Mouse (Mus musculus): ENCODE results near the gene Tigd3. TPM values are rescaled to one million over a fixed set of nuclear protein-coding genes. Genes with fewer than 3 reads are reported as not detected.
A peak's percentile ranks its signal among the peaks of the same experiment; 100 is the strongest.

Tigd3 gene
- polyA plus RNA-seq, 1 experiment, result 1.1 TPM

- Histone ChIP-seq H3K4me3 (replicated peaks; ENCODE audit: extremely low read depth, low read depth, low read length) (peak overlapping the region; percentile 96), H3K4me1 (ENCODE audit: control insufficient read depth, insufficient read depth, low read length) (peaks cover 42% of the 10 kb centered on the region)
- TF ChIP-seq POLR2A (IDR thresholded peaks at IDR 0.05; ENCODE audit: borderline replicate concordance, extremely low read depth, low read depth, low read length), result no peak
- 11% methylated on average over 12 of the region's 12 CpGs for WGBS
- DNase-seq, result no peak
Observed at GRCm38 (mm10) chr19:5844831-5845318, 49.1 kb downstream of the Tigd3 start.

DNA sequence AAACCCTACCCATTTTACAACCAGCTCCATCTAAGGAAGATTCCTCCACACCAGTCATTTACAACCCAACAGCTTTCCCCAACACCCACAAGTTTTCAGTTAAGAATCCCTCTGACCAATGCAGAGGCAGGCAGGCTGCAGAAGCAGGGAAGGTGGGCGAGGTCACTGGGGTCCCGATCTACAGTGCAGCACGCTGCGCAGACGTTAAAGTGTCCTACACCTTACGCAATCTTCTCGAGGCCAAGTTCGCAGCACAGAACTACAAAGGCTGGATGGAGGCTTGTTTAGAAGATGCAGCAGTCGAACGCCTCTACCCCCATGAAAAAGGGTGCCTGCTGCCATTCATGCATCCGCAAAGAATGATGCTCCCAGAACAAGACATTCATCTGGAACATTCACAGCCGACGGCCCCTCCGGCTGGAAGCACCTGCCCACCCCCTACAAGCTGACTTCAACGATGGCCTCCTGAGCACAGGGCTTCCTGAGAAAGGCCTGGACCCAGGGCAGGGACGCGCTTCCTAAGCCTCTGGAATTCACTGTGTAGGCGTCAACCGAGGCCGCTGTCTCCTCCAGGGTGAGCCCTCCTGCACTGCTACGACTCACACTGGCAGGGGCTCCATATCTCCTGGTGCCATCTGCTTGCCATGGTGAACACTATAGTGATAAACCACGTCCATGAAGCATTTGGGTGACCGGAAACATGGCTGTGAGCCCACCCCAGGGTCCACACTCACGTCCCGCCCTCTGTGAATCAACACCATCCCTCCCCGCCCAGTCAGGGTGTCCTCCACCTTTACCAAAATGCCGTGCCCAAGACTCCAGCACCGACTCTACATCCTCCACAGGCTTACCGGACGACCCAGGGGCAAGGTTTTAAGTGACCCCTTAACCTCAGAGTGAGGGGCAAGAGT is 49.9 kb downstream of the Tigd3 start:
- peak; percentile 71 for DNase-seq
- TF ChIP-seq CTCF (IDR thresholded peaks at IDR 0.05; ENCODE audit: insufficient read depth, low read length) (no peak), POLR2A (IDR thresholded peaks at IDR 0.05; ENCODE audit: borderline replicate concordance, extremely low read depth, low read depth, low read length) (peak; percentile 67)
- WGBS, result 18% methylated on average over 30 of the region's 30 CpGs
- Histone ChIP-seq H3K4me3 (replicated peaks; ENCODE audit: extremely low read depth, low read depth, low read length) (peak overlapping the region; percentile 96), H3K4me1 (ENCODE audit: control insufficient read depth, insufficient read depth, low read length) (peaks cover 42% of the 10 kb centered on the region)

DNA sequence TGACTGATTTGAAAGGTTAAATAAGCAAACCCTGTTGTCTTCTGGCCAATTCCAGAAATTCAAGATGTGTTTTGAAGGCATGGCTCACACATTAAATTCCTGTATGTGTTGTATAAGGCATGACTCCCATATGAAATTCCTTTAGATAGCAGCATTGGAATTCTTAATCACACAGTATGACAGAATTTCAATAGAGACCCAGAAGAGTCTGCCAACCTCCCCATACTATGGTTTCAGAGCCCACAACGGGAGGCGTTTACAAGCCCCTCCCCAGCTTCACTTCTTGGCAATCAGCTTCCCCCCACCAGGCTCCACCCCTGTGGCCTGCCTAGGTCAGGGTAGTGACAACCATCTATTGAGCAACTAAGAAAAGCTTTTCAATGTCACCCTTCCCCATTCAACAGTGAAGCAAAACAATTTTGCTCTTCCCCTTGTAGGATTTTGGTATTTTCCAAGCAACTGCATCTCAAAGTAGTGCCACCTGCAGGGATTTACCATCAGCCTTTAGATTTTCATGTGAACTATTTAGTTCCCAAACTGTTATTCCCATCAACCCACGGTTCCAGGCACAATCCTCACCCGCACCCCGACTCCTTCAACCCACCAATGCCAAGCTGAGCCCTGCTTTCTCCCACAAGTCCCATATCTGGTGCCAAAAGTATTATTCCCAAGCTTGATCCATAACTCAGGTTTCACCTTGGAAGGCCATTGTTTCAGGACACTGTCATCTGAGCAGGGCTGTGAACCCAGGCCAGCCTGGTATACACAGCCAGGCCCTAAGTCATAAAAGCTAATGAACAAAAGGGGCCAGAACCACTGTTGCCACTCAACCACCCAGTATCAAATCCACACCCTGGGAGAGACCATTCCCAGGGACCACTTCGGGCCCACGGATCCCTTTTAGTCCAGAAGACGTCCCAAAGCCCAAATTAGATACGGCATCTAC is 50.9 kb downstream of the Tigd3 start:
- peak; percentile 56 for DNase-seq
- 29% methylated on average over 9 of the region's 9 CpGs for WGBS
- Histone ChIP-seq H3K4me1 (ENCODE audit: control insufficient read depth, insufficient read depth, low read length) (peaks cover 38% of the 10 kb centered on the region), H3K4me3 (replicated peaks; ENCODE audit: extremely low read depth, low read depth, low read length) (peak overlapping the region; percentile 96)
- peak; percentile 79 for TF ChIP-seq POLR2A (IDR thresholded peaks at IDR 0.05; ENCODE audit: borderline replicate concordance, extremely low read depth, low read depth, low read length)
- TF ChIP-seq CTCF (IDR thresholded peaks at IDR 0.05; ENCODE audit: insufficient read depth, low read length), result no peak

GRCm38 (mm10) chr19:5841999-5842784 is 51.8 kb downstream of the Tigd3 start:
- Histone ChIP-seq H3K4me3 (replicated peaks; ENCODE audit: extremely low read depth, low read depth, low read length) (peak overlapping the region; percentile 96), H3K4me1 (ENCODE audit: control insufficient read depth, insufficient read depth, low read length) (peaks cover 34% of the 10 kb centered on the region)
- DNase-seq, result peak; percentile 37
- WGBS, result 22% methylated on average over 5 of the region's 5 CpGs
- peak; percentile 90; the same call in 1 of the 2 replicates for TF ChIP-seq POLR2A (IDR thresholded peaks at IDR 0.05; ENCODE audit: borderline replicate concordance, extremely low read depth, low read depth, low read length)
- TF ChIP-seq CTCF (IDR thresholded peaks at IDR 0.05; ENCODE audit: insufficient read depth, low read length), result 0 out of 2 replicates have a peak, but pooled peaks have one; percentile 5

- 12% methylated on average over 4 of the region's 4 CpGs for WGBS
- TF ChIP-seq CTCF (IDR thresholded peaks at IDR 0.05; ENCODE audit: insufficient read depth, low read length) (no peak), POLR2A (IDR thresholded peaks at IDR 0.05; ENCODE audit: borderline replicate concordance, extremely low read depth, low read depth, low read length) (peak; percentile 95)
- peak overlapping the region; percentile 96 for H3K4me3 ChIP-seq (replicated peaks; ENCODE audit: extremely low read depth, low read depth, low read length)
- H3K4me1 ChIP-seq (ENCODE audit: control insufficient read depth, insufficient read depth, low read length), result peaks cover 33% of the 10 kb centered on the region
- peak; percentile 63 for DNase-seq
Observed at GRCm38 (mm10) chr19:5841389-5841946, 52.5 kb downstream of the Tigd3 start.

Other genes with a start within 250 kb of the Tigd3 start
- 163 and 214 TPM in 2 replicates for gene Sipa1, start 230.4 kb downstream of the Tigd3 start, polyA plus RNA-seq (2012; rRNA removed)
- 141 and 162 TPM in 2 replicates for gene Map3k11, start 205.4 kb downstream of the Tigd3 start, polyA plus RNA-seq (2012; rRNA removed)
- 156 and 166 TPM in 2 replicates for gene Pcnx3, start 205.2 kb downstream of the Tigd3 start, polyA plus RNA-seq (2012; rRNA removed)
- 2.0 and 4.6 TPM in 2 replicates for gene Kcnk7, start 189.8 kb downstream of the Tigd3 start, polyA plus RNA-seq (2012; rRNA removed)
- gene Ehbp1l1, start 167.8 kb downstream of the Tigd3 start, polyA plus RNA-seq (2012; rRNA removed), result 64.4 and 73.8 TPM in 2 replicates
- gene Fam89b, start 164.5 kb downstream of the Tigd3 start, polyA plus RNA-seq (2012; rRNA removed), result 231 and 234 TPM in 2 replicates
- 236 and 238 TPM in 2 replicates for gene Ltbp3, start 153.2 kb downstream of the Tigd3 start, polyA plus RNA-seq (2012; rRNA removed)
- 113 and 116 TPM in 2 replicates for gene Scyl1, start 122.7 kb downstream of the Tigd3 start, polyA plus RNA-seq (2012; rRNA removed)
- gene Frmd8, start 18.9 kb downstream of the Tigd3 start, polyA plus RNA-seq (2012; rRNA removed), result 32.1 and 37.8 TPM in 2 replicates
- gene Slc25a45, start 16.3 kb downstream of the Tigd3 start, polyA plus RNA-seq (2012; rRNA removed), result 24.5 and 26.0 TPM in 2 replicates
- gene Dpf2, start 18.9 kb upstream of the Tigd3 start, polyA plus RNA-seq (2012; rRNA removed), result 87.1 and 103 TPM in 2 replicates
- 22.2 and 24.1 TPM in 2 replicates for gene Cdc42ep2, start 30.7 kb upstream of the Tigd3 start, polyA plus RNA-seq (2012; rRNA removed)
- 30.5 and 32.7 TPM in 2 replicates for gene Pola2, start 70.1 kb upstream of the Tigd3 start, polyA plus RNA-seq (2012; rRNA removed)
- not detected in 2 replicates for gene Slc22a20, start 92.0 kb upstream of the Tigd3 start, polyA plus RNA-seq (2012; rRNA removed)
- gene Capn1, start 121.7 kb upstream of the Tigd3 start, polyA plus RNA-seq (2012; rRNA removed), result 55.6 and 68.9 TPM in 2 replicates
- gene Syvn1, start 152.4 kb upstream of the Tigd3 start, polyA plus RNA-seq (2012; rRNA removed), result 41.1 and 47.1 TPM in 2 replicates
- gene Mrpl49, start 163.6 kb upstream of the Tigd3 start, polyA plus RNA-seq (2012; rRNA removed), result 10.8 and 13.7 TPM in 2 replicates
- gene Fau, start 163.7 kb upstream of the Tigd3 start, polyA plus RNA-seq (2012; rRNA removed), result 896 and 1,315 TPM in 2 replicates
- gene Znhit2, start 167.0 kb upstream of the Tigd3 start, polyA plus RNA-seq (2012; rRNA removed), result 47.0 and 54.7 TPM in 2 replicates
- gene Tm7sf2, start 174.2 kb upstream of the Tigd3 start, polyA plus RNA-seq (2012; rRNA removed), result 34.6 and 36.5 TPM in 2 replicates
- 61.7 and 81.7 TPM in 2 replicates for gene Vps51, start 183.1 kb upstream of the Tigd3 start, polyA plus RNA-seq (2012; rRNA removed)
- not detected in 2 replicates for gene Tmem262, start 185.9 kb upstream of the Tigd3 start, polyA plus RNA-seq (2012; rRNA removed)
- 0.50 and 0.60 TPM in 2 replicates for gene Gm28374, start 188.1 kb upstream of the Tigd3 start, polyA plus RNA-seq (2012; rRNA removed)
- 89.7 and 99.1 TPM in 2 replicates for gene Zfpl1, start 190.8 kb upstream of the Tigd3 start, polyA plus RNA-seq (2012; rRNA removed)
- gene Cdca5, start 190.8 kb upstream of the Tigd3 start, polyA plus RNA-seq (2012; rRNA removed), result 0.63 and 0.92 TPM in 2 replicates
- not detected in 2 replicates for gene AC131692.1, start 200.3 kb upstream of the Tigd3 start, polyA plus RNA-seq (2012; rRNA removed)
- gene Naaladl1, start 211.6 kb upstream of the Tigd3 start, polyA plus RNA-seq (2012; rRNA removed), result 0.20 and 0.30 TPM in 2 replicates
- 25.3 and 36.7 TPM in 2 replicates for gene Sac3d1, start 224.5 kb upstream of the Tigd3 start, polyA plus RNA-seq (2012; rRNA removed)
- gene Snx15, start 234.2 kb upstream of the Tigd3 start, polyA plus RNA-seq (2012; rRNA removed), result 43.8 and 45.2 TPM in 2 replicates
- gene Batf2, start 246.8 kb upstream of the Tigd3 start, polyA plus RNA-seq (2012; rRNA removed), result 14.6 and 15.8 TPM in 2 replicates
- gene Arl2, start 247.4 kb upstream of the Tigd3 start, polyA plus RNA-seq (2012; rRNA removed), result 128 TPM in 2 replicates

All from lung, adult 2 months (tissue).